In the genomic region with DNA sequence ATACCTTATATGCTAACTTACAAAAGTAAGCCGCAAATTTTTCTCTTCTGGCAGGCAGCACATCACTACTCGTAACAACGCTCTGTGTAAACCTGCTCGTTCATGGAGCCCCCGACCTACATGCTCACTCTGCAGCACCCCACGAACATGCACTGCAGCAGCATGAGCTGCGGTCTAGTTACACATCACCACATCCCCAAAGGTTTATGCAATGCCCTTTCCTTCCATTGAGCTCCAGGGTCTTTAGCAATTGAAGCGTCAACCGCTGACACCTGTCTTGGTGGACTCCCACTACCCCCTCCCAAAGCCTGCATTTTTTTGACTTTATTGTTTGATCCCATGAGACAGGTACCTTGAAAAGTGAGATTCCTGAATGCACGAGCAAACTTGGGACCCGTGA, we compare ENCODE assay signal across 19 mouse cellular contexts. TPM values are rescaled to one million over a fixed set of nuclear protein-coding genes. Genes with fewer than 3 reads are reported as not detected.
"Had no signal": no experiment of that assay in that cellular context is flagged by ENCODE, and none has a peak within 500 bp of the region (broad histone marks: within the 10 kb centered on the region; RNA-seq: fewer than 3 reads in every experiment).

No protein-coding gene starts in this region.

- ATAC-seq: hindbrain, embryonic 16.5 days; inflammation-experienced regulatory T-cells, adult 6 months; intestine, embryonic 15.5 days; intestine, postnatal 0 days had no signal

- DNase-seq: gastrocnemius, postnatal 14 days; gastrocnemius, postnatal 36 days; heart, adult 18-20 months; heart, postnatal 10 days; heart, postnatal 4 days; kidney, adult 18-20 months; kidney, adult 8-10 months; kidney, postnatal 10 days; kidney, postnatal 25 days; kidney, postnatal 4 days; liver had no signal

RNA-seq across cellular contexts. Expression of gene Gucy2c, which starts 31.0 kb away (rescaled TPM):
- total RNA-seq: gastrocnemius, adult 18-20 months; gastrocnemius, adult 8-10 months; gastrocnemius, postnatal 14 days; gastrocnemius, postnatal 36 days; heart, adult 18-20 months; heart, adult 8-10 months; heart, postnatal 10 days; heart, postnatal 25 days; heart, postnatal 4 days had no signal
